Mouse (Mus musculus) limb, embryonic 14.5 days (tissue): Measurements from ENCODE around the gene Eif2b2. TPM values are rescaled to one million over a fixed set of nuclear protein-coding genes. Genes with fewer than 3 reads are reported as not detected.

ENCODE experiments used
- ATAC-seq: fragments of 200-750 bp; cut with Nextera tagmentation; 2 replicates; pipeline ENCODE4 v1.8.0; 2017; ENCODE audit warnings: low read depth, moderate number of reproducible peaks, moderate TSS enrichment; ENCODE audit not compliant: low FRiP score
- DNase-seq: peaks from one replicate; pipeline ENCODE4 v3.0.0-alpha.2; 2015; ENCODE audit warnings: low spot score
- H3K27ac ChIP-seq: fragments of 300-500 bp; sonication (generic); replicated peaks from 2 replicates; pipeline ENCODE4 v1.5.1; 2014; ENCODE audit warnings: low read depth, mild to moderate bottlenecking, low read length, moderate library complexity, mixed read lengths
- H3K27me3 ChIP-seq: fragments of 300-500 bp; sonication (generic); 2 replicates; pipeline ENCODE4 v1.6.1; 2014; ENCODE audit warnings: low read length, mixed read lengths; ENCODE audit not compliant: control insufficient read depth, insufficient read depth
- H3K36me3 ChIP-seq: fragments of 300-500 bp; sonication (generic); 2 replicates; pipeline ENCODE4 v1.6.1; 2014; ENCODE audit warnings: mild to moderate bottlenecking, low read length, moderate library complexity, mixed read lengths; ENCODE audit not compliant: control insufficient read depth, insufficient read depth
- H3K4me1 ChIP-seq: fragments of 300-500 bp; sonication (generic); 2 replicates; pipeline ENCODE4 v1.6.1; 2014; ENCODE audit warnings: antibody characterized with exemption, low read length, mixed read lengths; ENCODE audit not compliant: control insufficient read depth, insufficient read depth
- H3K4me2 ChIP-seq: fragments of 300-500 bp; sonication (generic); replicated peaks from 2 replicates; pipeline ENCODE4 v1.6.1; 2014; ENCODE audit warnings: low read depth, mild to moderate bottlenecking, low read length, moderate library complexity; ENCODE audit not compliant: severe bottlenecking
- H3K4me3 ChIP-seq: fragments of 300-500 bp; sonication (generic); replicated peaks from 2 replicates; pipeline ENCODE4 v1.5.1; 2014; ENCODE audit warnings: low read length
- H3K9ac ChIP-seq: fragments of 300-500 bp; sonication (generic); 2 replicates; pipeline ENCODE4 v1.6.1; 2014; ENCODE audit warnings: mild to moderate bottlenecking, low read depth, low read length, moderate library complexity; ENCODE audit not compliant: severe bottlenecking
- H3K9me3 ChIP-seq: fragments of 300-500 bp; sonication (generic); 2 replicates; pipeline ENCODE4 v1.6.1; 2016; ENCODE audit warnings: low read length; ENCODE audit not compliant: control insufficient read depth
- POLR2A ChIP-seq: fragments of 200-500 bp; IDR thresholded peaks from 2 replicates; pipeline ENCODE4 v1.8.0; 2012; ENCODE audit warnings: inconsistent platforms, mild to moderate bottlenecking, moderate library complexity, borderline replicate concordance; ENCODE audit not compliant: insufficient read depth, insufficient read length; ENCODE audit errors: extremely low read depth
- whole genome bisulfite sequencing: fragments of 180-500 bp; shearing (Covaris S2); extraction: QIAGEN DNeasy Blood & Tissue Kit; methylation state at CpG from one replicate; pipeline ENCODE4 v1.1.7; 2014; 5-methylcytosine and 5-hydroxymethylcytosine counted together
- microRNA-seq: library from miRNA; unstranded; fragments of <30 nt; microRNA quantifications from one replicate; pipeline ENCODE4, GENCODE M21; 2016
- polyA plus RNA-seq, 2 experiments: library from polyadenylated mRNA; depleted of rRNA in 1 of 2; stranded (reverse) in 1 of 2; unstranded in 1 of 2; fragments of >200 nt; fragmentation: Nextera tagmentation in 1 of 2; extraction: Ambion mirVana in 1 of 2; gene quantifications; 2 replicates each; pipeline versions ENCODE4 v1.2.1 to v1.2.3; 2012 to 2014

Gene Eif2b2
- polyA plus RNA-seq, 2 experiments = 79.6 to 109 TPM

DNA sequence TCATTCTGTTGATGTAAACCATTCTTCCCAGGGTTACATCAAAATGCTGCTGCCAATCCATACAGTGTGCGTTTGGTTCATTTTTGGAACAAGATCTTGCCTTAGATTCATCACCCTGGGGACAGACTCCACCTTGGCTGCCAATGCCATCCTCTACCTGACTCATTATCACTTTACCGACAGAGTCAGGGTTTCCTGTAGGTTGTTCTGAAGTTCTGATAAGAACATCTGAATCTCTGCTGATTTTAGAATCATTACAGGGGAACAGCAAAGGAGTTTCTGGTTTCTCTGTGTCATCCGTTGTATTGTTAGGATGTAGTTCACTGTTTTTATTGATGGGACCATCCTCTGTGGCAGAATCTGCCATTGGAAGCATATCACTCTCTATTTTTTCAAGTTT is 47.0 kb downstream of the Eif2b2 start:
- DNase-seq = no peak
- no peak overlapping the region for H3K27ac ChIP-seq
- no peaks in the 10 kb centered on the region for H3K9me3 ChIP-seq
- 96% methylated on average over 3 of the region's 3 CpGs for WGBS
- no peaks in the 10 kb centered on the region for H3K36me3 ChIP-seq
- H3K4me2 ChIP-seq = no peak overlapping the region
- no peak for TF ChIP-seq POLR2A
- peaks cover 31% of the 10 kb centered on the region for H3K4me1 ChIP-seq
- no peak for ATAC-seq
- H3K9ac ChIP-seq = no peak overlapping the region
- H3K4me3 ChIP-seq = no peak overlapping the region
- H3K27me3 ChIP-seq = no peaks in the 10 kb centered on the region

DNA sequence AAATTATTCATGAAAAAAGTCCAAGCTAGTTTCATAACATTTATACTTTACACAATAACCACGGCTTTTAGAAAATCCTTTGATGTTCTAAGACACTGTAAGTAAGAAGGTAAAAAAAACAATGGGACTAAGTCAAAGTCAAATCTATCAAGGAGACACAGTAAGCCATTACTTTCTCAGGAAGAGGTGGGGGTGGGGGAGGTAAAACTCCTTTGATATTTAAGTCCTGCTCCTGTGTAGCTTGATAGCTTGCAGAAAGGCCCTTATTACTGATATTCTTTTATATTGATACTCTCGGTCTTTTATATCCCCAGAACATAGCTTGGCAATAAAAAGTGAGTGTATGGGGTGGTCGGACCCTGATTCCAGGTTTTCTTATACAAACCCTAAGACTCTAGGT is 50.5 kb downstream of the Eif2b2 start:
- Histone ChIP-seq H3K4me1 (peaks cover 16% of the 10 kb centered on the region), H3K27ac (peak overlapping the region; percentile 71), H3K4me3 (peak overlapping the region; percentile 44), H3K9me3 (no peaks in the 10 kb centered on the region), H3K36me3 (0 out of 2 replicates have a peak, but pooled peaks cover 4% of the 10 kb centered on the region), H3K4me2 (peak overlapping the region; percentile 57), H3K27me3 (no peaks in the 10 kb centered on the region), H3K9ac (peak overlapping the region; percentile 63)
- no peak for DNase-seq
- no peak for TF ChIP-seq POLR2A
- ATAC-seq = 0 out of 2 replicates have a peak, but pooled peaks have one; percentile 4
- 34% methylated on average over 3 of the region's 3 CpGs for WGBS

DNA sequence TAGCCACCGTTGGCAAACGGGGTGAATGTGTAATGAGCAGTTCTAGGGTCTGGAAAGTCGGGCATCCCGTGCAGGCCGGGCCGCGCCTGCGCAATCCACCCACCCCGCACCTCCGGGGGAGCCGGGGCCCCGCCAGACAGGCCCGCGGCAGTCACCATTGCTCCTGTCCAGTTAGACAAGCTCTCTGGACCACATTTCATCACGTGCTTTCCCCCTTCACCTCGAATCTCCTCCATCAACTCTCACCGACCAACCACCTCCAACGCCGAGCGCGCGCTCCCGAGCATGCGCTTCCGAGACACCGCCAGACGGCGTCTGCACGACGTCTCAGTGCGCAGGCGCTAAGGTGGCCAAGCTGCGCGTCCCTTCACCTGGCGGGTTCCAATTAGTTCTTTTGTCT is 51.0 kb downstream of the Eif2b2 start, which contains the start of gene Mlh3:
TSS of gene Mlh3 (minus strand) at position 281 of the 400 bp plus-strand sequence.
- peak; percentile 88 for ATAC-seq
- Histone ChIP-seq H3K27ac (peak within 1 kb of the TSS; percentile 71), H3K9ac (peak within 1 kb of the TSS; percentile 63), H3K4me3 (peak within 1 kb of the TSS; percentile 44), H3K27me3 (no peaks in the 10 kb centered on the region), H3K9me3 (no peaks in the 10 kb centered on the region), H3K36me3 (0 out of 2 replicates have a peak, but pooled peaks cover 6% of the 10 kb centered on the region), H3K4me2 (peak within 1 kb of the TSS; percentile 57), H3K4me1 (peaks cover 12% of the 10 kb centered on the region)
- peak; percentile 81; the same call in 1 of the 2 replicates for TF ChIP-seq POLR2A
- DNase-seq = peak; percentile 86
- WGBS = under 1% methylated on average over 29 of the region's 35 CpGs

DNA sequence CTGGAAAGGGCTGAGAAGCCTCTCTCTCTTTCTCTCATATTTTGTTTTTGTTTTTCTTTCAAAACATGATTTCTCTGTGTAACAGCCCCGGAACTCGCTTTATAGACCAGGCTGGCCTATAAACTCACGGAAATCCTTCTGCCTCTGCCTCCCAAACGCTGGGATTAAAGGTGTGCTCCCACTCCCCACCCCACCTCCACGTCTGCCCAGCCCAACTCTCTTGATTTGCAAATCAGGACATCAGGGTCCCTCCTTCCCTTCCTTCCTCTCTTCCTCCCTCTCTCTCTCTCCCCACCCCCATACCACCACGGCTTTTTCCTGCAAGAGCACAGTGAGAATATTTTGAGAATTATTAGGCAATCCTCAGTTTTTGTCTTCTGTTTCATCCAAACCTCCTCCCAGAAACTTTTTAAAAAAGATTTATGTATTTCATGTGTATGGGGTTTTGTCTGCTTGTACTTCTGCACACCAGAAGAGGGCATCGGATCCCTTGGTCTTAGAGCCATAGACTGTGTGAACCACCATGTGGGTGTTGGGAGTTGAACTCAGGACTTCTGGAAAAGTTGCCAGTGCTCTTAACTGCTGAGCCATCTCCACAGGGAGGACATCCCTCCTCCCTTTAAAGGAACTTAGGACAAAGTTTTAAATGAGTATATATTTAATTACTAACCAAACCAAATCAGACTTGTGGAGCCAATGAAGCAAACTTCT is 52.0 kb downstream of the Eif2b2 start:
- no peak overlapping the region for H3K4me2 ChIP-seq
- WGBS = 74% methylated on average over 7 of the region's 7 CpGs
- DNase-seq (no peak), ATAC-seq (no peak)
- H3K9ac ChIP-seq = no peak overlapping the region
- H3K27ac ChIP-seq = no peak overlapping the region
- no peaks in the 10 kb centered on the region for H3K27me3 ChIP-seq
- H3K36me3 ChIP-seq = 0 out of 2 replicates have a peak, but pooled peaks cover 8% of the 10 kb centered on the region
- peaks cover 3% of the 10 kb centered on the region; the same call in 1 of the 2 replicates for H3K4me1 ChIP-seq
- H3K9me3 ChIP-seq = no peaks in the 10 kb centered on the region
- no peak for TF ChIP-seq POLR2A
- H3K4me3 ChIP-seq = no peak overlapping the region

DNA sequence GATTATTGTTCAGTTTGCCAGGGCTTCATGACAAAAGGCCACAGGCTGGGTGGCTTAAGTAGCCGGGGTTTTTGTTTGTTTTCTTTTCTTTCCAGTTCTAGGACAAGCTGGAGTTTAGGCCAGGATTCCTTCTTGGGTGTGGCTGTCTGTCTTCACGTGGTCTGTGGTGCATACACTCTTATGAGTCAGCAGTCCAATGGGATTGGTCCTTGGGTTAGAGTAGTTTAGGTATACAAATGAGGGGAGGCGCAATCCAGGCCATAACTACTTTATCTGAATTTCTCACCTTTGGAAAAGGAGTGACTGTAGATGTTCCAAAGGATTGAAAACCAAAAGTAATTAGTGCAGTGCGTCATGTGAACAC is 52.5 kb downstream of the Eif2b2 start:
- H3K9ac ChIP-seq = no peak overlapping the region
- H3K36me3 ChIP-seq = 0 out of 2 replicates have a peak, but pooled peaks cover 8% of the 10 kb centered on the region
- DNase-seq (no peak), ATAC-seq (no peak)
- no peak for TF ChIP-seq POLR2A
- WGBS = 81% methylated on average over 4 of the region's 4 CpGs
- H3K27ac ChIP-seq = no peak overlapping the region
- no peaks in the 10 kb centered on the region for H3K9me3 ChIP-seq
- no peak overlapping the region for H3K4me3 ChIP-seq
- H3K4me1 ChIP-seq = 0 out of 2 replicates have a peak, but pooled peaks cover 2% of the 10 kb centered on the region
- H3K4me2 ChIP-seq = no peak overlapping the region
- H3K27me3 ChIP-seq = no peaks in the 10 kb centered on the region

DNA sequence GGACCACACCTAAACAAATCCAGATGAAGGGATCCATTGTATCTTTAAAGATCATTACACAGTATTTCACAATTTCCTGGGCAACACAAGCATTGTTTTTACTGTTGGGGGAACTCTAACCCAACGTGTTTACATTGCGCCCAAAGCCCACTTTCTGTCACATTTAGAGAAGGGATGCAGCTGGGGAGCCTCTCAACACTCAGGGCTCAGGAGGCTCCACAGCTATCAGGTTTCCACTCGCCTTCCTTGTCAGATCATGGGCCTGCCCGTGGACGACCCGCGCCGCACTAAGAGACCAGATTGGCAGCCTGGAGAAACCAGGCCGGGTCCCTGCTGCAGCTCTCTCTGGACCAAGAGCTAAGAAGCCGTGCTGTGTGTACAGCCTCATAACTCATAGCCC is 54.2 kb downstream of the Eif2b2 start:
- no peak for TF ChIP-seq POLR2A
- Histone ChIP-seq H3K9ac (no peak overlapping the region), H3K4me3 (no peak overlapping the region), H3K4me2 (no peak overlapping the region), H3K27me3 (no peaks in the 10 kb centered on the region), H3K4me1 (0 out of 2 replicates have a peak, but pooled peaks cover 2% of the 10 kb centered on the region), H3K36me3 (0 out of 2 replicates have a peak, but pooled peaks cover 8% of the 10 kb centered on the region), H3K9me3 (no peaks in the 10 kb centered on the region), H3K27ac (no peak overlapping the region)
- ATAC-seq (no peak), DNase-seq (no peak)
- WGBS = 72% methylated on average over 10 of the region's 10 CpGs

Small RNAs within 50 kb of the gene (microRNA-seq; reads per million reads assigned to microRNA genes)
- not detected for gene Mir6938

Other genes starting within 250 kb of the Eif2b2 start
- 78.9 and 132 TPM in 2 replicates for gene Fcf1, start 248.6 kb upstream of the Eif2b2 start, polyA plus RNA-seq (2012; rRNA removed)
- 138 and 141 TPM in 2 replicates for gene Fcf1, start 248.6 kb upstream of the Eif2b2 start, polyA plus RNA-seq (2014; fragmentation: Nextera tagmentation; extraction: Ambion mirVana)
- 24.5 and 28.9 TPM in 2 replicates for gene Arel1, start 248.6 kb upstream of the Eif2b2 start, polyA plus RNA-seq (2012; rRNA removed)
- gene Arel1, start 248.6 kb upstream of the Eif2b2 start, polyA plus RNA-seq (2014; fragmentation: Nextera tagmentation; extraction: Ambion mirVana) = 13.9 and 16.6 TPM in 2 replicates
- 47.5 and 50.9 TPM in 2 replicates for gene Ylpm1, start 223.2 kb upstream of the Eif2b2 start, polyA plus RNA-seq (2012; rRNA removed)
- gene Ylpm1, start 223.2 kb upstream of the Eif2b2 start, polyA plus RNA-seq (2014; fragmentation: Nextera tagmentation; extraction: Ambion mirVana) = 38.5 and 40.9 TPM in 2 replicates
- 2.4 and 2.5 TPM in 2 replicates for gene Prox2, start 108.7 kb upstream of the Eif2b2 start, polyA plus RNA-seq (2012; rRNA removed)
- gene Prox2, start 108.7 kb upstream of the Eif2b2 start, polyA plus RNA-seq (2014; fragmentation: Nextera tagmentation; extraction: Ambion mirVana) = 3.2 and 3.9 TPM in 2 replicates
- 155 and 168 TPM in 2 replicates for gene Dlst, start 108.6 kb upstream of the Eif2b2 start, polyA plus RNA-seq (2012; rRNA removed)
- gene Dlst, start 108.6 kb upstream of the Eif2b2 start, polyA plus RNA-seq (2014; fragmentation: Nextera tagmentation; extraction: Ambion mirVana) = 95.7 and 99.0 TPM in 2 replicates
- gene Rps6kl1, start 68.2 kb upstream of the Eif2b2 start, polyA plus RNA-seq (2012; rRNA removed) = 0.37 and 0.43 TPM in 2 replicates
- 0.39 and 0.50 TPM in 2 replicates for gene Rps6kl1, start 68.2 kb upstream of the Eif2b2 start, polyA plus RNA-seq (2014; fragmentation: Nextera tagmentation; extraction: Ambion mirVana)
- 10.0 and 10.3 TPM in 2 replicates for gene Pgf, start 41.7 kb upstream of the Eif2b2 start, polyA plus RNA-seq (2012; rRNA removed)
- gene Pgf, start 41.7 kb upstream of the Eif2b2 start, polyA plus RNA-seq (2014; fragmentation: Nextera tagmentation; extraction: Ambion mirVana) = 14.6 and 16.1 TPM in 2 replicates
- 11.3 and 12.3 TPM in 2 replicates for gene Mlh3, start 51.1 kb downstream of the Eif2b2 start, polyA plus RNA-seq (2012; rRNA removed)
- 8.6 and 9.3 TPM in 2 replicates for gene Mlh3, start 51.1 kb downstream of the Eif2b2 start, polyA plus RNA-seq (2014; fragmentation: Nextera tagmentation; extraction: Ambion mirVana)
- gene Acyp1, start 69.0 kb downstream of the Eif2b2 start, polyA plus RNA-seq (2012; rRNA removed) = 20.2 and 32.3 TPM in 2 replicates
- gene Acyp1, start 69.0 kb downstream of the Eif2b2 start, polyA plus RNA-seq (2014; fragmentation: Nextera tagmentation; extraction: Ambion mirVana) = 40.6 and 45.3 TPM in 2 replicates
- 0.65 and 0.75 TPM in 2 replicates for gene Zc2hc1c, start 69.1 kb downstream of the Eif2b2 start, polyA plus RNA-seq (2012; rRNA removed)
- gene Zc2hc1c, start 69.1 kb downstream of the Eif2b2 start, polyA plus RNA-seq (2014; fragmentation: Nextera tagmentation; extraction: Ambion mirVana) = 1.5 and 1.6 TPM in 2 replicates
- 47.4 and 49.0 TPM in 2 replicates for gene Nek9, start 119.9 kb downstream of the Eif2b2 start, polyA plus RNA-seq (2012; rRNA removed)
- gene Nek9, start 119.9 kb downstream of the Eif2b2 start, polyA plus RNA-seq (2014; fragmentation: Nextera tagmentation; extraction: Ambion mirVana) = 22.0 and 22.2 TPM in 2 replicates
- gene Tmed10, start 155.4 kb downstream of the Eif2b2 start, polyA plus RNA-seq (2012; rRNA removed) = 213 and 222 TPM in 2 replicates
- gene Tmed10, start 155.4 kb downstream of the Eif2b2 start, polyA plus RNA-seq (2014; fragmentation: Nextera tagmentation; extraction: Ambion mirVana) = 394 and 398 TPM in 2 replicates